Mouse (Mus musculus) MEL (cell line): ENCODE data around the gene Ino80. TPM values are rescaled to one million over a fixed set of nuclear protein-coding genes. Genes with fewer than 3 reads are reported as not detected.

Experiments used
- DNase-seq: peaks from one replicate; pipeline ENCODE4 v3.0.0; 2011; ENCODE audit warnings: low read depth, low spot score
- H3K27ac ChIP-seq: 2 replicates; pipeline ENCODE4 v1.5.1; 2012; ENCODE audit warnings: low read depth, mild to moderate bottlenecking, control low read depth, low read length, moderate library complexity; ENCODE audit not compliant: control insufficient read depth
- H3K27me3 ChIP-seq, 2 experiments: fragments of 150-350 bp in 1 of 2; sonication (generic) in 1 of 2; 2 replicates each; pipeline ENCODE4 v1.6.1; 2012; ENCODE audit warnings: low read length in 2 of 2, mild to moderate bottlenecking in 2 of 2, improper control_type of control experiment in 1 of 2, moderate library complexity in 1 of 2; ENCODE audit not compliant: insufficient read depth in 2 of 2, control insufficient read depth in 1 of 2
- H3K36me3 ChIP-seq, 2 experiments: 2 replicates each; pipeline ENCODE4 v1.6.1; 2012 to 2014; ENCODE audit warnings: low read length in 2 of 2, improper control_type of control experiment in 1 of 2, inconsistent platforms in 1 of 2, mild to moderate bottlenecking in 1 of 2; ENCODE audit not compliant: insufficient read depth in 2 of 2, control insufficient read depth in 1 of 2
- H3K4me1 ChIP-seq, 2 experiments: fragments of 150-350 bp in 1 of 2; sonication (generic) in 1 of 2; 2 replicates each; pipeline ENCODE4 v1.6.1; 2012; ENCODE audit warnings: low read length in 2 of 2, improper control_type of control experiment in 1 of 2, mild to moderate bottlenecking in 1 of 2; ENCODE audit not compliant: insufficient read depth in 2 of 2, control insufficient read depth in 1 of 2
- H3K4me3 ChIP-seq, 2 experiments: fragments of 150-350 bp in 1 of 2; sonication (generic) in 1 of 2; 2 replicates each; pipeline ENCODE4 v1.5.1; 2012; ENCODE audit warnings: low read depth in 2 of 2, low read length in 2 of 2, mild to moderate bottlenecking in 2 of 2, moderate library complexity in 2 of 2, control low read depth in 1 of 2, improper control_type of control experiment in 1 of 2; ENCODE audit not compliant: control insufficient read depth in 1 of 2, insufficient read depth in 1 of 2
- H3K79me2 ChIP-seq: 2 replicates; pipeline ENCODE4 v1.6.1; 2012; ENCODE audit warnings: mild to moderate bottlenecking, low read length, moderate library complexity; ENCODE audit not compliant: control insufficient read depth, poor library complexity, insufficient read depth
- H3K9ac ChIP-seq: 2 replicates; pipeline ENCODE4 v1.6.1; 2012; ENCODE audit warnings: low read depth, mild to moderate bottlenecking, control low read depth, low read length, moderate library complexity; ENCODE audit not compliant: control insufficient read depth, poor library complexity, severe bottlenecking
- H3K9me3 ChIP-seq: fragments of 150-350 bp; sonication (generic); replicated peaks from 2 replicates; pipeline ENCODE4 v1.6.1; 2012; ENCODE audit warnings: mild to moderate bottlenecking, low read length, improper control_type of control experiment, moderate library complexity; ENCODE audit not compliant: insufficient read depth
- CHD1 ChIP-seq: IDR thresholded peaks from 2 replicates; pipeline ENCODE4 v1.6.1; 2012; ENCODE audit warnings: low read depth, mild to moderate bottlenecking, inconsistent platforms, low read length, improper control_type of control experiment
- ETS1 ChIP-seq: IDR thresholded peaks from 2 replicates; pipeline ENCODE4 v1.6.1; 2012; ENCODE audit warnings: low read depth, mild to moderate bottlenecking, inconsistent platforms, low read length, improper control_type of control experiment, moderate library complexity
- JUND ChIP-seq: IDR thresholded peaks from 2 replicates; pipeline ENCODE4 v1.6.1; 2011; ENCODE audit warnings: low read depth, mild to moderate bottlenecking, improper control_type of control experiment, low read length
- MAX ChIP-seq: IDR thresholded peaks from 2 replicates; pipeline ENCODE4 v1.6.1; 2011; ENCODE audit warnings: low read length, improper control_type of control experiment
- MAZ ChIP-seq: IDR thresholded peaks from 2 replicates; pipeline ENCODE4 v1.6.1; 2012; ENCODE audit warnings: low read depth, mild to moderate bottlenecking, inconsistent platforms, low read length, improper control_type of control experiment
- MXI1 ChIP-seq: IDR thresholded peaks from 2 replicates; pipeline ENCODE4 v1.6.1; 2011; ENCODE audit warnings: mild to moderate bottlenecking, low read depth, low read length, improper control_type of control experiment
- NELFE ChIP-seq: IDR thresholded peaks from 2 replicates; pipeline ENCODE4 v1.6.1; 2011; ENCODE audit warnings: low read depth, low read length, improper control_type of control experiment
- NRF1 ChIP-seq: IDR thresholded peaks from 2 replicates; pipeline ENCODE4 v1.6.1; 2014; ENCODE audit warnings: low read depth, mild to moderate bottlenecking, inconsistent platforms, low read length, improper control_type of control experiment, moderate library complexity; ENCODE audit not compliant: poor library complexity, insufficient read depth, severe bottlenecking
- POLR2A ChIP-seq, 2 experiments: IDR thresholded peaks; 2 replicates each; pipeline ENCODE4 v1.6.1; 2011 to 2012; ENCODE audit warnings: low read length in 2 of 2, mild to moderate bottlenecking in 2 of 2, control low read depth in 1 of 2, improper control_type of control experiment in 1 of 2, low read depth in 1 of 2, moderate library complexity in 1 of 2; ENCODE audit not compliant: control insufficient read depth in 1 of 2, insufficient read depth in 1 of 2, poor library complexity in 1 of 2
- POLR2AphosphoS2 ChIP-seq: IDR thresholded peaks from 2 replicates; pipeline ENCODE4 v1.6.1; 2011; ENCODE audit warnings: low read length, improper control_type of control experiment
- SIN3A ChIP-seq: IDR thresholded peaks from 2 replicates; pipeline ENCODE4 v1.6.1; 2012; ENCODE audit warnings: low read length, improper control_type of control experiment, inconsistent platforms
- UBTF ChIP-seq: IDR thresholded peaks from 2 replicates; pipeline ENCODE4 v1.6.1; 2012; ENCODE audit warnings: low read depth, mild to moderate bottlenecking, inconsistent platforms, low read length, improper control_type of control experiment, moderate library complexity, borderline replicate concordance; ENCODE audit not compliant: insufficient read depth
- USF2 ChIP-seq, 2 experiments: IDR thresholded peaks; 2 replicates each; pipeline ENCODE4 v1.6.1; 2011 to 2012; ENCODE audit warnings: improper control_type of control experiment in 2 of 2, low read length in 2 of 2, borderline replicate concordance in 1 of 2, inconsistent platforms in 1 of 2, low read depth in 1 of 2, mild to moderate bottlenecking in 1 of 2; ENCODE audit not compliant: insufficient read depth in 1 of 2
- ZKSCAN1 ChIP-seq: IDR thresholded peaks from 2 replicates; pipeline ENCODE4 v1.6.1; 2012; ENCODE audit warnings: low read depth, mild to moderate bottlenecking, inconsistent platforms, low read length, improper control_type of control experiment, moderate library complexity
- polyA plus RNA-seq, 2 experiments: library from polyadenylated mRNA; stranded (reverse) in 1 of 2; unstranded in 1 of 2; fragments of >175 nt in 1 of 2; fragments of >200 nt in 1 of 2; gene quantifications; 2 replicates each; pipeline versions ENCODE4 v1.2.1 to v1.2.4; 2012; ENCODE audit warnings: low replicate concordance in 2 of 2, low read depth in 1 of 2; ENCODE audit not compliant: insufficient read length in 2 of 2, insufficient read depth in 1 of 2, missing spikeins in 1 of 2
- total RNA-seq: library from RNA; depleted of rRNA; stranded (reverse); fragments of 300-350 nt; gene quantifications from 2 replicates; pipeline ENCODE4 v1.2.3, GENCODE M21; 2012

Gene Ino80
- total and polyA plus RNA-seq, 3 experiments, result 13.9 to 37.9 (median 23.1) TPM

GRCm38 (mm10) chr2:119356310-119356709, 121.2 kb downstream of the Ino80 start:
- peak; percentile 26 for DNase-seq
- no peak overlapping the region for H3K9ac ChIP-seq
- no peak overlapping the region for H3K27ac ChIP-seq
- H3K4me3 ChIP-seq, result no peak overlapping the region
- H3K27me3 ChIP-seq, result no peaks in the 10 kb centered on the region
- TF ChIP-seq POLR2A (IDR thresholded peaks at IDR 0.05; ENCODE audit: control insufficient read depth in 1 of 2, insufficient read depth in 1 of 2, low read depth in 1 of 2, low read length in 2 of 2, poor library complexity in 1 of 2), result 0 out of 4 replicates have a peak, but pooled peaks of 1 of the 2 experiments have one; percentile 17
- no peak for TF ChIP-seq ZKSCAN1
- peaks cover 2 to 11% of the 10 kb centered on the region in 2 experiments; a peak in 3 of 4 replicates for H3K36me3 ChIP-seq
- peaks cover 10 to 28% of the 10 kb centered on the region in 2 experiments for H3K4me1 ChIP-seq
- H3K79me2 ChIP-seq, result peaks cover 7% of the 10 kb centered on the region
- no peaks in the 10 kb centered on the region for H3K9me3 ChIP-seq

- no peaks in the 10 kb centered on the region for H3K27me3 ChIP-seq
- no peaks in the 10 kb centered on the region for H3K9me3 ChIP-seq
- TF ChIP-seq MAZ (no peak), POLR2AphosphoS2 (peak; percentile 34; the same call in 1 of the 2 replicates)
- TF ChIP-seq, all 39 proteins: peak for 1
- Histone ChIP-seq H3K79me2 (peaks cover 11% of the 10 kb centered on the region), H3K9ac (no peak overlapping the region), H3K4me3 (no peak overlapping the region), H3K36me3 (peaks cover 2 to 8% of the 10 kb centered on the region in 2 experiments; a peak in 3 of 4 replicates), H3K4me1 (peaks cover 10 to 24% of the 10 kb centered on the region in 2 experiments), H3K27ac (no peak overlapping the region)
- DNase-seq, result peak; percentile 32
Observed at GRCm38 (mm10) chr2:119355651-119356050, 121.8 kb downstream of the Ino80 start.

GRCm38 (mm10) chr2:119355089-119355488, 122.4 kb downstream of the Ino80 start:
- Histone ChIP-seq H3K4me1 (peaks cover 9 to 24% of the 10 kb centered on the region in 2 experiments), H3K36me3 (peaks cover 2 to 10% of the 10 kb centered on the region in 2 experiments; a peak in 3 of 4 replicates), H3K9ac (no peak overlapping the region), H3K4me3 (no peak overlapping the region), H3K27ac (no peak overlapping the region), H3K27me3 (no peaks in the 10 kb centered on the region), H3K9me3 (no peaks in the 10 kb centered on the region), H3K79me2 (peaks cover 12% of the 10 kb centered on the region)
- TF ChIP-seq CHD1 (no peak), SIN3A (no peak), UBTF (no peak), POLR2AphosphoS2 (0 out of 2 replicates have a peak, but pooled peaks have one; percentile 55), POLR2A (IDR thresholded peaks at IDR 0.05; ENCODE audit: control insufficient read depth in 1 of 2, insufficient read depth in 1 of 2, low read depth in 1 of 2, low read length in 2 of 2, poor library complexity in 1 of 2) (peak in 1 of 2 experiments; percentile 50; a peak in 1 of 4 replicates)
- DNase-seq, result no peak

GRCm38 (mm10) chr2:119353707-119354106, 123.8 kb downstream of the Ino80 start:
- Histone ChIP-seq H3K9me3 (no peaks in the 10 kb centered on the region), H3K27ac (no peak overlapping the region)
- TF ChIP-seq USF2 (IDR thresholded peaks at IDR 0.05; ENCODE audit: borderline replicate concordance in 1 of 2, insufficient read depth in 1 of 2, low read depth in 1 of 2, low read length in 2 of 2), result no peak
- TF ChIP-seq MXI1, result no peak
- TF ChIP-seq MAZ, result no peak
- no peak for TF ChIP-seq NRF1
- TF ChIP-seq NELFE, result no peak
- no peak for TF ChIP-seq ZKSCAN1
- TF ChIP-seq MAX, result no peak
- no peak for TF ChIP-seq ETS1
- TF ChIP-seq JUND, result no peak
- TF ChIP-seq, all 39 proteins: peak for 0

More at GRCm38 (mm10) chr2:119353707-119354106, 123.8 kb downstream of the Ino80 start:
- Histone ChIP-seq H3K4me1 (peaks cover 4 to 20% of the 10 kb centered on the region in 2 experiments; a peak in 3 of 4 replicates), H3K4me3 (no peak overlapping the region), H3K36me3 (peaks cover 2 to 5% of the 10 kb centered on the region in 2 experiments; a peak in 3 of 4 replicates), H3K27me3 (no peaks in the 10 kb centered on the region), H3K9ac (no peak overlapping the region), H3K79me2 (peaks cover 12% of the 10 kb centered on the region)
- no peak for DNase-seq
